Mouse (Mus musculus) megakaryocyte progenitor cell, adult 5-6 weeks (primary cell): Measurements from ENCODE around the gene Bckdhb. TPM values are rescaled to one million over a fixed set of nuclear protein-coding genes. Genes with fewer than 3 reads are reported as not detected.

Source experiments
- total RNA-seq, 2 experiments: library from RNA; stranded (forward) in 1 of 2; stranded (reverse) in 1 of 2; fragments of 157-497, 149-512 nt in 1 of 2; fragments of 200-1000 nt in 1 of 2; gene quantifications; 2 replicates each; pipeline versions ENCODE4 v1.2.3 to v1.2.4; 2015 to 2017

Bckdhb gene
- total RNA-seq, 2 experiments from 2014 or later = 22.3 to 34.8 TPM

Other genes starting within 250 kb of the Bckdhb start
- gene Elovl4, start 118.9 kb upstream of the Bckdhb start, total RNA-seq (2015) = not detected in 2 replicates
- not detected in 2 replicates for gene Elovl4, start 118.9 kb upstream of the Bckdhb start, total RNA-seq (2017)
- gene Ttk, start 90.5 kb upstream of the Bckdhb start, total RNA-seq (2015) = 34.9 and 36.0 TPM in 2 replicates
- 52.1 and 56.1 TPM in 2 replicates for gene Ttk, start 90.5 kb upstream of the Bckdhb start, total RNA-seq (2017)